Mouse (Mus musculus) cerebellum, adult 11-12 months (tissue): ENCODE measurements around the gene Snapc4.

ENCODE experiments used
- DNase-seq: peaks from one replicate; pipeline ENCODE4 v3.0.0; 2022

Snapc4 gene

DNA sequence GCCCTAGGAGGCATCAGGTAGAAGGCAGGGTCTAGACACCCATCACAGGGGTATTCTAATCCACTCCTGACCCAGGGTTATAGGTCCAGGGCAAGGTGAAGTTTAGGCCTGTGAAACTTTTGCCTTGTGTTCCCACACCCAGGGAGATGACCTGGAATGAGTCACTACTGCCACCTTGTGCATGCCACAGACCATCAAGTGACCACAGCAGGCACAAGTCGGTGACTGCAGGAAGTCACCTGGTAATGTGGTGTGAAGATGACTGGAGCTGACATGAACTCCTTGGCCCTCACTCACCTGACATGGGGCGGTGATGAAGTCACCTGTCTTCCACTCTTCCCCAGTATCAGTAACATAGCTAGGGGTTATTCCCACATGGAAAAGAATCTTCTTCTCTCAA lies 67.6 kb downstream of the Snapc4 start:
- peak; percentile 68 for DNase-seq
